Mouse (Mus musculus): Measurements from ENCODE around the gene Rps17. TPM values are rescaled to one million over a fixed set of nuclear protein-coding genes. Genes with fewer than 3 reads are reported as not detected.

Rps17 gene
- polyA plus RNA-seq, 2 experiments: 828 to 1,514 TPM

- H3K27ac ChIP-seq: no peak overlapping the region
- no peak overlapping the region for H3K4me3 ChIP-seq (ENCODE audit: insufficient read depth in 1 of 2, low read depth in 2 of 2, low read length in 2 of 2)
- peak; percentile 57 for TF ChIP-seq CTCF (IDR thresholded peaks at IDR 0.05; ENCODE audit: low read depth)
- TF ChIP-seq EP300 (IDR thresholded peaks at IDR 0.05; ENCODE audit: low read depth): no peak
- no peak for ATAC-seq (ENCODE audit: insufficient read depth)
- H3K4me1 ChIP-seq (replicated peaks; ENCODE audit: control insufficient read depth in 2 of 2, insufficient read depth in 2 of 2, low read length in 1 of 2): peaks cover 7 to 21% of the 10 kb centered on the region in 2 experiments; a peak in 3 of 4 replicates
- no peak overlapping the region for H3K4me2 ChIP-seq (ENCODE audit: low read depth)
- H3K9me3 ChIP-seq (ENCODE audit: control insufficient read depth, low read length): no peaks in the 10 kb centered on the region
- 35% methylated on average over 3 of the region's 3 CpGs for WGBS (ENCODE audit: insufficient replicate concordance)
- DNase-seq (ENCODE audit: low read depth in 3 of 3, low spot score in 3 of 3): no peak
- H3K9ac ChIP-seq (replicated peaks): no peak overlapping the region
- no peaks in the 10 kb centered on the region for H3K27me3 ChIP-seq (ENCODE audit: control insufficient read depth, insufficient read depth, low read length)
- H3K36me3 ChIP-seq (replicated peaks; ENCODE audit: control insufficient read depth, insufficient read depth, low read depth): peaks cover 36% of the 10 kb centered on the region
These were observed 3.5 kb downstream of the Rps17 start for GRCm38 (mm10) chr7:81341563-81341962.

- TF ChIP-seq EP300 (IDR thresholded peaks at IDR 0.05; ENCODE audit: low read depth) (no peak), CTCF (IDR thresholded peaks at IDR 0.05; ENCODE audit: low read depth) (peak; percentile 91)
- WGBS (ENCODE audit: insufficient replicate concordance): 57% methylated on average over 4 of the region's 4 CpGs
- DNase-seq (ENCODE audit: low read depth in 3 of 3, low spot score in 3 of 3) (no peak), ATAC-seq (ENCODE audit: insufficient read depth) (no peak)
- no peak overlapping the region for H3K27ac ChIP-seq
- H3K4me3 ChIP-seq (ENCODE audit: insufficient read depth in 1 of 2, low read depth in 2 of 2, low read length in 2 of 2): no peak overlapping the region
- no peak overlapping the region for H3K9ac ChIP-seq (replicated peaks)
- H3K4me1 ChIP-seq (replicated peaks; ENCODE audit: control insufficient read depth in 2 of 2, insufficient read depth in 2 of 2, low read length in 1 of 2): peaks cover 7 to 16% of the 10 kb centered on the region in 2 experiments; a peak in 3 of 4 replicates
- H3K36me3 ChIP-seq (replicated peaks; ENCODE audit: control insufficient read depth, insufficient read depth, low read depth): peaks cover 36% of the 10 kb centered on the region
- H3K27me3 ChIP-seq (ENCODE audit: control insufficient read depth, insufficient read depth, low read length): no peaks in the 10 kb centered on the region
- no peaks in the 10 kb centered on the region for H3K9me3 ChIP-seq (ENCODE audit: control insufficient read depth, low read length)
- H3K4me2 ChIP-seq (ENCODE audit: low read depth): no peak overlapping the region
These were observed 5.3 kb downstream of the Rps17 start for GRCm38 (mm10) chr7:81339783-81340182.

DNA sequence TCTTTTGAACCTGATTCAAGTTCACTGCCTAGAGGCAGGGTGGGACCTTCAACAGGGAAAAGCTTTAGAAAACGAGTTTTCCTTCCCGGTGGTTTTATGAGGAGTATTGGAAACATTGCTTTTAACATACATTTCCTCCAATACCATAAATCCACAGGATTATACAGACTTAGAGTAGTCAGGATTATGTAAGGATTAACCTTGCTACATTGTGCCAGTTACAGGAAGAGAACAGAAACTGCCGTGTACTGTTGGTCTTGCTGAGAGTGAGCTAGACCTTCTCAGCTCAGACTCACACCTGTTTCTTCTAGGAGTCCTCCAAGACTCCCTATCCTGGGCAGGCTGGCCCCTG, 6.6 kb downstream of the Rps17 start:
- H3K9ac ChIP-seq (replicated peaks): no peak overlapping the region
- no peak overlapping the region for H3K4me2 ChIP-seq (ENCODE audit: low read depth)
- H3K9me3 ChIP-seq (ENCODE audit: control insufficient read depth, low read length): no peaks in the 10 kb centered on the region
- H3K27ac ChIP-seq: no peak overlapping the region
- peaks cover 3 to 10% of the 10 kb centered on the region in 2 experiments; a peak in 3 of 4 replicates for H3K4me1 ChIP-seq (replicated peaks; ENCODE audit: control insufficient read depth in 2 of 2, insufficient read depth in 2 of 2, low read length in 1 of 2)
- ATAC-seq (ENCODE audit: insufficient read depth) (no peak), DNase-seq (ENCODE audit: low read depth in 3 of 3, low spot score in 3 of 3) (no peak)
- peaks cover 31% of the 10 kb centered on the region for H3K36me3 ChIP-seq (replicated peaks; ENCODE audit: control insufficient read depth, insufficient read depth, low read depth)
- no peak overlapping the region for H3K4me3 ChIP-seq (ENCODE audit: insufficient read depth in 1 of 2, low read depth in 2 of 2, low read length in 2 of 2)
- WGBS (ENCODE audit: insufficient replicate concordance): 72% methylated on average over 3 of the region's 3 CpGs
- no peaks in the 10 kb centered on the region for H3K27me3 ChIP-seq (ENCODE audit: control insufficient read depth, insufficient read depth, low read length)
- TF ChIP-seq EP300 (IDR thresholded peaks at IDR 0.05; ENCODE audit: low read depth) (no peak), CTCF (IDR thresholded peaks at IDR 0.05; ENCODE audit: low read depth) (no peak)

GRCm38 (mm10) chr7:81337785-81338521, 7.1 kb downstream of the Rps17 start:
- DNase-seq (ENCODE audit: low read depth in 3 of 3, low spot score in 3 of 3): no peak
- WGBS (ENCODE audit: insufficient replicate concordance): 89% methylated on average over 21 of the region's 21 CpGs
- peaks cover 26% of the 10 kb centered on the region for H3K36me3 ChIP-seq (replicated peaks; ENCODE audit: control insufficient read depth, insufficient read depth, low read depth)

GRCm38 (mm10) chr7:81336432-81336786, 8.6 kb downstream of the Rps17 start:
- ATAC-seq (ENCODE audit: insufficient read depth) (no peak), DNase-seq (ENCODE audit: low read depth in 3 of 3, low spot score in 3 of 3) (no peak)
- WGBS (ENCODE audit: insufficient replicate concordance): 42% methylated on average over 8 of the region's 8 CpGs
- Histone ChIP-seq H3K9ac (replicated peaks) (no peak overlapping the region), H3K4me2 (ENCODE audit: low read depth) (no peak overlapping the region), H3K4me1 (replicated peaks; ENCODE audit: control insufficient read depth in 2 of 2, insufficient read depth in 2 of 2, low read length in 1 of 2) (no peaks in the 10 kb centered on the region), H3K36me3 (replicated peaks; ENCODE audit: control insufficient read depth, insufficient read depth, low read depth) (peaks cover 14% of the 10 kb centered on the region), H3K27ac (no peak overlapping the region), H3K27me3 (ENCODE audit: control insufficient read depth, insufficient read depth, low read length) (no peaks in the 10 kb centered on the region), H3K4me3 (ENCODE audit: insufficient read depth in 1 of 2, low read depth in 2 of 2, low read length in 2 of 2) (no peak overlapping the region), H3K9me3 (ENCODE audit: control insufficient read depth, low read length) (no peaks in the 10 kb centered on the region)
- peak; percentile 64 for TF ChIP-seq CTCF (IDR thresholded peaks at IDR 0.05; ENCODE audit: low read depth)
- TF ChIP-seq EP300 (IDR thresholded peaks at IDR 0.05; ENCODE audit: low read depth): no peak

More at GRCm38 (mm10) chr7:81337785-81338521, 7.1 kb downstream of the Rps17 start:
- peaks cover under 1 to 5% of the 10 kb centered on the region in 2 experiments; a peak in 2 of 4 replicates for H3K4me1 ChIP-seq (replicated peaks; ENCODE audit: control insufficient read depth in 2 of 2, insufficient read depth in 2 of 2, low read length in 1 of 2)
- H3K4me3 ChIP-seq (ENCODE audit: insufficient read depth in 1 of 2, low read depth in 2 of 2, low read length in 2 of 2): no peak overlapping the region
- H3K9ac ChIP-seq (replicated peaks): no peak overlapping the region
- H3K27me3 ChIP-seq (ENCODE audit: control insufficient read depth, insufficient read depth, low read length): no peaks in the 10 kb centered on the region
- no peak overlapping the region for H3K4me2 ChIP-seq (ENCODE audit: low read depth)
- no peaks in the 10 kb centered on the region for H3K9me3 ChIP-seq (ENCODE audit: control insufficient read depth, low read length)
- H3K27ac ChIP-seq: no peak overlapping the region
- no peak for TF ChIP-seq EP300 (IDR thresholded peaks at IDR 0.05; ENCODE audit: low read depth)
- TF ChIP-seq CTCF (IDR thresholded peaks at IDR 0.05; ENCODE audit: low read depth): no peak
- no peak for ATAC-seq (ENCODE audit: insufficient read depth)
